Mouse (Mus musculus) C2C12 (cell line): ENCODE data around the gene 6030468B19Rik.

ENCODE experiments used
- CEBPB ChIP-seq: IDR thresholded peaks from one replicate; pipeline ENCODE4 v1.6.1; 2011; ENCODE audit warnings: low read depth, mild to moderate bottlenecking, control low read depth, moderate library complexity
- CTCF ChIP-seq: IDR thresholded peaks from one replicate; pipeline ENCODE4 v1.5.1; 2011; ENCODE audit not compliant: control insufficient read depth, insufficient read depth, insufficient read length
- MAX ChIP-seq: IDR thresholded peaks from one replicate; pipeline ENCODE4 v1.6.1; 2011; ENCODE audit warnings: mild to moderate bottlenecking, control low read depth
- MYOG ChIP-seq: IDR thresholded peaks from one replicate; pipeline ENCODE4 v1.6.1; 2011; ENCODE audit not compliant: control insufficient read depth, insufficient read length; ENCODE audit errors: extremely low read depth
- USF1 ChIP-seq: IDR thresholded peaks from one replicate; pipeline ENCODE4 v1.6.1; 2011; ENCODE audit warnings: low read depth, mild to moderate bottlenecking, control low read depth, moderate library complexity

DNA sequence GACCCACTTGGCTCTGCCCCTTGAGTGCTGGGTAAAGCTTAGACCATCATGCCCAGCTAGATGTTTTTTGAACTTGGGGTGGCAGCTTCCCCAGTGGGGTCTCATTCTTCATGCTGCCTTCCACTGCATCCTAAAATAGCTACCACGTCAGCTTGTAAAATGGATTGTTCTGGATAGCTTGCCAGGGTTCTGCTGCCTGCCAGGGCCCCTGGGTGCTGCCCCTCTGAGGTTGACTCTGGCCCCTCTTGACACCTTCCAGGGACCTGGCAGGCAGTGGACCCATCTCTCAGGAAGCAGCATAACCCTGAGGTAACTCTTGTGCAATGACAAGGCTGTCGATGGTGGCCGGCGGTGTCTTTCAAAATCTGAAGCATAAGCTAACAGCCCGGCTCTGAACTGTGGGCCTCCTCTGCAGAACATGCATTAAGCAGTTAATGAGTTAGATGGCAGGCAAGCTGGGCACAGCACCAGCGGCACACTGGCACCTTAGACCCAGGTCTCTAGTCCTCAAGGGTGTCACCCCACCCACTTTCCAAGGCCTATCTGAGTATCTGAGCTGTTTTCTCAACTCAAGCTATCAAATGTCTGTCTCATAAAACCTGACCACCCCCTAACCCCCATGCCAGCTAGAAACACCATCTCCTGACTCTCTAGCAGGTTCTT is 17.4 kb downstream of the 6030468B19Rik start:
- no peak for TF ChIP-seq MAX
- no peak for TF ChIP-seq CTCF
- no peak for TF ChIP-seq USF1
- TF ChIP-seq MYOG = no peak
- no peak for TF ChIP-seq CEBPB
